Mouse (Mus musculus) small intestine, adult 2 months (tissue): ENCODE measurements around the gene Tmcc3.

Source experiments
- CTCF ChIP-seq: fragments of 200-500 bp; IDR thresholded peaks from 2 replicates; pipeline ENCODE4 v1.5.1; 2012; ENCODE audit warnings: low read depth, mild to moderate bottlenecking, control low read depth, inconsistent platforms, low read length, moderate library complexity, mixed read lengths; ENCODE audit not compliant: insufficient replicate concordance, insufficient read length; ENCODE audit errors: extremely low read depth
- POLR2A ChIP-seq: fragments of 200-500 bp; IDR thresholded peaks from 2 replicates; pipeline ENCODE4 v1.6.1; 2012; ENCODE audit warnings: low read depth, mild to moderate bottlenecking, control low read depth, inconsistent platforms, low read length, moderate library complexity

DNA sequence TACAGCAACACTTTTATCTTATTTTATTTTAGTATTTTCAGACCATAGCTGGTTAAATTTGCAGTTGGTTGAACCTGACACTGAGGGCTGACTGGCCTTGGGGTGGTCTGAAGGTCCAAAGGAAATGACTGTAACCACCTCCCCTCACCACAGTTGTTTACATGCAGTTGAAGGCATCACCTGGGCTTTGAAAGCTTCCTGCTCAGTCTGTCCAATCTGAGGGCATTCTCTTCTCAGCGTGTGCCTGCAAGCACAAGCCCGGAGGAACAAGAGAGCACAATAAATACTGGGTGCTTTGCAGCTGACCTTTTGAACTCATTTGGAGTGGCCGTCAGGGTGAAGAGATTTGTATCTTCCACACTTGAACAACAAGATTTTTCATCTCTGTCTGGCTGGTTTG lies 36.4 kb upstream of the Tmcc3 start:
- TF ChIP-seq CTCF (no peak), POLR2A (no peak)
